Mouse (Mus musculus): ENCODE results near the gene Rps6kb1.

Gene Rps6kb1

GRCm38 (mm10) chr11:86464275-86464674, 80.3 kb downstream of the Rps6kb1 start:
- peak; percentile 76 for DNase-seq

DNA sequence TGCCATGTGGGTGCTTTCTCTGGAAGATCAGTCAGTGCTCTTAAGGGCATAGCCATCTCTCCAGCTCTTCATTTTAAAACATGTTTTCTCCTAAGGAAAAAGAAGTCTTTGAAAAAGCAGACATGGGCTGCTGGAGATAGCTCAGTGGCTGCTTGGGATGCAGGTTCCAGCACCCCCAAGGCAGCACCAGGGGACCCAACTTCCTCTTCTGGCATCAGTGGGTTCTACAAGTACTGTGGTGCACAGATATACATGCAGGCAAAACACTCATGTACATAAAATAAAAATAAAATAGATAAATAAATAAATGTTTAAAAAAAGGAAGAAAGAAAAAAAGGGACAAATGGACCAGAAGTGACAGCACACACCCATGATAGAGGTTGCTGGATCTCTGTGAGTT, 82.0 kb downstream of the Rps6kb1 start:
- no peak for DNase-seq

DNA sequence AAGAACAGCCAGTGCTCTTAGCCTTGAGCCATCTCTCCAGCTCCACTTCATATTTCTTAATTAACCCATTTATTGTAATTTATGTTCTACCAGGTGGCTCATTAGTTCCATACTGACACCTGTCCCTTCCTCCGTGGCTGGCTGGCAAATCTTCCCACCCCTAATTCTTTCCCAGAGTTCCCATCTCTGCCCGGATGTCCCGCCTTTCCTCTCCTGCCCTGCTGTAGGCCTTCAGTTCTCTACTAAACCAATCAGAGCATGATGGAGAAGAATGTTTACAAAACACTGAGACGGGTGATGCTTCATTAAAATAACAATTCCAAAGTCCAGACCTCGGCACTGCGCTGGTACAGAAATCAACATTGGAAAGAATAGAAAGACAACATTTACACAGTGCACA, 85.7 kb downstream of the Rps6kb1 start:
- DNase-seq, result no peak

- DNase-seq, result no peak
Measured at GRCm38 (mm10) chr11:86457545-86457944, 87.1 kb downstream of the Rps6kb1 start.

DNA sequence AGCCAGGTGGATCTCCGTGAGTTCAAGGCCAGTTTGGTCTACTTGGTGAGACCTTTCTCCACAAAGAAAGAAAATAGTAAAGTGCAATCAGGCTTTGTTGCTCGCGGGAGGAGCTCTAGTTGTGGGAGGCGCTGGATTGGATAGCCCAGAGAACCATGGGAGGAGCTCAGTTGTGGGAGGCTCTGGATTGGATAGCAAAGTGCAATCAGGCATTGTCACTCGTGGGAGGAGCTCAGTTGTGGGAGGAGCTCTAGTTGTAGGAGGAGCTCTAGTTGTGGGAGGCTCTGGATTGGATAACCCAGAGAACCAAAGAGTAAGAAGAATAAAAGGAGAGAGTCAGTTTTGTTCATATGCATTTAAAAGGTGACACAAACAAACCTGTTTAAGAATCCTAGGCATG, 90.6 kb downstream of the Rps6kb1 start:
- no peak for DNase-seq

All from kidney, postnatal 10 days (tissue).